Mouse (Mus musculus): ENCODE data around the gene Sp100. TPM values are rescaled to one million over a fixed set of nuclear protein-coding genes. Genes with fewer than 3 reads are reported as not detected.

Sp100 gene
- total RNA-seq, 2 experiments from 2014 or later, result 1.5 to 2.0 TPM

GRCm38 (mm10) chr1:85746511-85746910 lies 96.7 kb downstream of the Sp100 start:
- no peak for DNase-seq (ENCODE audit: low spot score in 2 of 2)

- DNase-seq (ENCODE audit: low spot score in 2 of 2), result no peak
These were observed 100.0 kb downstream of the Sp100 start for GRCm38 (mm10) chr1:85749829-85750228.

GRCm38 (mm10) chr1:85750650-85751049 lies 100.9 kb downstream of the Sp100 start:
- no peak for DNase-seq (ENCODE audit: low spot score in 2 of 2)

GRCm38 (mm10) chr1:85751494-85751893 lies 101.7 kb downstream of the Sp100 start:
- no peak for DNase-seq (ENCODE audit: low spot score in 2 of 2)

- no peak for DNase-seq (ENCODE audit: low spot score in 2 of 2)
These were observed 102.3 kb downstream of the Sp100 start for GRCm38 (mm10) chr1:85751932-85752680.

GRCm38 (mm10) chr1:85757531-85758230 lies 107.9 kb downstream of the Sp100 start:
- no peak for DNase-seq (ENCODE audit: low spot score in 2 of 2)

- DNase-seq (ENCODE audit: low spot score in 2 of 2), result no peak
These were observed 108.6 kb downstream of the Sp100 start for GRCm38 (mm10) chr1:85758231-85758968.

GRCm38 (mm10) chr1:85758969-85759293 lies 109.1 kb downstream of the Sp100 start:
- no peak for DNase-seq (ENCODE audit: low spot score in 2 of 2)

Small RNAs within 50 kb of the gene (microRNA-seq; reads per million reads assigned to microRNA genes)
- not detected for gene Mir8096

Other genes starting within 250 kb of the Sp100 start
- not detected for gene G530012D18Rik, start 74.3 kb upstream of the Sp100 start, total RNA-seq (2021)
- 1 to 10 TPM; 1.1 to 2.0 TPM for gene Sp110, start 51.2 kb upstream of the Sp100 start, total RNA-seq (2021)
- gene Sp140, start 49.6 kb upstream of the Sp100 start, total RNA-seq (2021), result 1 to 10 TPM in 1 of 2 experiments, under 1 TPM in 1; 0.86 to 1.5 TPM
- 1 to 10 TPM in 1 of 2 experiments, under 1 TPM in 1; 0.98 to 1.1 TPM for gene A630001G21Rik, start 128.7 kb downstream of the Sp100 start, total RNA-seq (2021)
- gene Cab39, start 143.5 kb downstream of the Sp100 start, total RNA-seq (2021), result 10 to 100 TPM; 75.5 to 75.6 TPM
- 10 to 100 TPM; 79.6 to 80.8 TPM for gene Itm2c, start 244.3 kb downstream of the Sp100 start, total RNA-seq (2021)

All from gastrocnemius, postnatal 4 days (tissue).